Mouse (Mus musculus): Measurements from ENCODE around the gene Gja8. TPM values are rescaled to one million over a fixed set of nuclear protein-coding genes. Genes with fewer than 3 reads are reported as not detected.

The Gja8 gene
- total and polyA plus RNA-seq, 3 experiments, result 0.04 TPM; not detected in 1

DNA sequence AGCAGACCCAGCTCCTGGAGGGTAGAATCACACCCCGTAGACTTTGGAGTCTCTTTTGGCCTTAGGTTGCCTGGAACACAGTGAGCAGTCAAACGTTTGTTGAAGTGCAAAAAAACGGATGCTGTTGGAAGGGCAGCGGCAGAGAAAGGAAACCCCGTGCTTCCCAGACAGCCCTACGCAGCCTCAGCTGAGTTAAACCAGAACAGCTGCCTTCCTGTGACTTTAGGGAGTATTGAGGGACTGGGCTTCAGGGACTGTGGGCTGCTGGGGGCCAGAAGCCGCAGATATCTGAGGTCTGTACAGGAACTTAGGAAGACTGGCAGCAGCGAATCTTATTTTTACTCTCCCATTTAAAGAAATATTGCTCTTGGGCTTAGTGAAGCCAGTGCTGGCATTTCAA, 34.8 kb upstream of the Gja8 start:
- H3K79me2 ChIP-seq (ENCODE audit: control insufficient read depth, insufficient read depth, low read length, poor library complexity), result no peaks in the 10 kb centered on the region
- H3K9ac ChIP-seq (ENCODE audit: control insufficient read depth, low read depth, low read length, poor library complexity, severe bottlenecking), result no peak overlapping the region
- no peak overlapping the region for H3K27ac ChIP-seq (ENCODE audit: control insufficient read depth, low read depth, low read length)
- H3K4me1 ChIP-seq (ENCODE audit: control insufficient read depth in 1 of 2, insufficient read depth in 2 of 2, low read length in 2 of 2), result no peaks in the 10 kb centered on the region
- no peaks in the 10 kb centered on the region for H3K36me3 ChIP-seq (ENCODE audit: control insufficient read depth in 1 of 2, insufficient read depth in 2 of 2, low read length in 2 of 2)
- H3K27me3 ChIP-seq (ENCODE audit: control insufficient read depth in 1 of 2, insufficient read depth in 2 of 2, low read length in 2 of 2), result peaks cover 11 to 12% of the 10 kb centered on the region in 2 experiments
- no peak overlapping the region for H3K4me3 ChIP-seq (ENCODE audit: control insufficient read depth in 1 of 2, insufficient read depth in 1 of 2, low read depth in 2 of 2, low read length in 2 of 2)
- DNase-seq (ENCODE audit: low read depth, low spot score), result no peak
- TF ChIP-seq USF1 (IDR thresholded peaks at IDR 0.05; ENCODE audit: low read depth, low read length), result no peak
- no peak for TF ChIP-seq ZNF384 (IDR thresholded peaks at IDR 0.05; ENCODE audit: low read depth, low read length)
- no peak for TF ChIP-seq NRF1 (IDR thresholded peaks at IDR 0.05; ENCODE audit: insufficient read depth, low read depth, low read length, poor library complexity, severe bottlenecking)
- TF ChIP-seq MEF2A (IDR thresholded peaks at IDR 0.05; ENCODE audit: extremely low read depth, insufficient replicate concordance, low read depth, low read length, poor library complexity, severe bottlenecking), result no peak
- no peak for TF ChIP-seq USF2 (IDR thresholded peaks at IDR 0.05; ENCODE audit: borderline replicate concordance in 1 of 2, insufficient read depth in 1 of 2, low read depth in 1 of 2, low read length in 2 of 2)
- no peak for TF ChIP-seq POLR2A (IDR thresholded peaks at IDR 0.05; ENCODE audit: control insufficient read depth in 1 of 2, insufficient read depth in 1 of 2, low read depth in 1 of 2, low read length in 2 of 2, poor library complexity in 1 of 2)
- no peak for TF ChIP-seq MAFK (IDR thresholded peaks at IDR 0.05; ENCODE audit: borderline replicate concordance, low read depth, low read length)
- H3K9me3 ChIP-seq (replicated peaks; ENCODE audit: insufficient read depth, low read length), result no peaks in the 10 kb centered on the region

- no peak overlapping the region for H3K27ac ChIP-seq (ENCODE audit: control insufficient read depth, low read depth, low read length)
- H3K27me3 ChIP-seq (ENCODE audit: control insufficient read depth in 1 of 2, insufficient read depth in 2 of 2, low read length in 2 of 2), result peaks cover 14 to 19% of the 10 kb centered on the region in 2 experiments
- TF ChIP-seq MEF2A (IDR thresholded peaks at IDR 0.05; ENCODE audit: extremely low read depth, insufficient replicate concordance, low read depth, low read length, poor library complexity, severe bottlenecking) (no peak), MYB (IDR thresholded peaks at IDR 0.05; ENCODE audit: low read depth, low read length) (no peak), POLR2A (IDR thresholded peaks at IDR 0.05; ENCODE audit: control insufficient read depth in 1 of 2, insufficient read depth in 1 of 2, low read depth in 1 of 2, low read length in 2 of 2, poor library complexity in 1 of 2) (no peak), RCOR1 (IDR thresholded peaks at IDR 0.05; ENCODE audit: low read depth, low read length) (no peak), POLR2AphosphoS5 (IDR thresholded peaks at IDR 0.05; ENCODE audit: borderline replicate concordance, low read depth, low read length) (no peak), MAFK (IDR thresholded peaks at IDR 0.05; ENCODE audit: borderline replicate concordance, low read depth, low read length) (no peak), E2F4 (IDR thresholded peaks at IDR 0.05; ENCODE audit: borderline replicate concordance, low read depth, low read length) (no peak), JUND (IDR thresholded peaks at IDR 0.05; ENCODE audit: low read depth, low read length) (no peak), UBTF (IDR thresholded peaks at IDR 0.05; ENCODE audit: borderline replicate concordance, insufficient read depth, low read depth, low read length) (no peak), MAX (IDR thresholded peaks at IDR 0.05; ENCODE audit: low read length) (no peak), ELF1 (IDR thresholded peaks at IDR 0.05; ENCODE audit: low read depth, low read length) (no peak), TBP (IDR thresholded peaks at IDR 0.05; ENCODE audit: low read depth, low read length) (no peak), ZMIZ1 (IDR thresholded peaks at IDR 0.05; ENCODE audit: low read depth, low read length) (no peak)
- H3K9me3 ChIP-seq (replicated peaks; ENCODE audit: insufficient read depth, low read length), result no peaks in the 10 kb centered on the region
- no peak overlapping the region for H3K4me3 ChIP-seq (ENCODE audit: control insufficient read depth in 1 of 2, insufficient read depth in 1 of 2, low read depth in 2 of 2, low read length in 2 of 2)
- no peaks in the 10 kb centered on the region for H3K4me1 ChIP-seq (ENCODE audit: control insufficient read depth in 1 of 2, insufficient read depth in 2 of 2, low read length in 2 of 2)
- no peaks in the 10 kb centered on the region for H3K36me3 ChIP-seq (ENCODE audit: control insufficient read depth in 1 of 2, insufficient read depth in 2 of 2, low read length in 2 of 2)
- no peak overlapping the region for H3K9ac ChIP-seq (ENCODE audit: control insufficient read depth, low read depth, low read length, poor library complexity, severe bottlenecking)
- DNase-seq (ENCODE audit: low read depth, low spot score), result no peak
- no peaks in the 10 kb centered on the region for H3K79me2 ChIP-seq (ENCODE audit: control insufficient read depth, insufficient read depth, low read length, poor library complexity)
Observed at GRCm38 (mm10) chr3:96953489-96954233, 27.8 kb upstream of the Gja8 start.
